Mouse (Mus musculus) limb, embryonic 11.5 days (tissue): ENCODE data around the gene Rbsn. TPM values are rescaled to one million over a fixed set of nuclear protein-coding genes. Genes with fewer than 3 reads are reported as not detected.

Experiments
- ATAC-seq: fragments of 200-750 bp; cut with Nextera tagmentation; 2 replicates; pipeline ENCODE4 v1.8.0; 2017; ENCODE audit warnings: low read depth; ENCODE audit not compliant: insufficient number of reproducible peaks, low FRiP score, low TSS enrichment
- DNase-seq: peaks from one replicate; pipeline ENCODE4 v3.0.0-alpha.2; 2015; ENCODE audit warnings: low spot score
- H3K27ac ChIP-seq: fragments of 300-500 bp; sonication (generic); replicated peaks from 2 replicates; pipeline ENCODE4 v1.5.1; 2014; ENCODE audit warnings: low read depth, mild to moderate bottlenecking, low read length
- H3K27me3 ChIP-seq: fragments of 300-500 bp; sonication (generic); 2 replicates; pipeline ENCODE4 v1.6.1; 2014; ENCODE audit warnings: mild to moderate bottlenecking, low read length, mixed read lengths; ENCODE audit not compliant: control insufficient read depth, insufficient read depth
- H3K36me3 ChIP-seq: fragments of 300-500 bp; sonication (generic); 2 replicates; pipeline ENCODE4 v1.6.1; 2014; ENCODE audit warnings: mild to moderate bottlenecking, low read length, moderate library complexity, mixed read lengths; ENCODE audit not compliant: control insufficient read depth, insufficient read depth
- H3K4me1 ChIP-seq: fragments of 300-500 bp; sonication (generic); 2 replicates; pipeline ENCODE4 v1.6.1; 2014; ENCODE audit warnings: low read length, mixed read lengths; ENCODE audit not compliant: control insufficient read depth, insufficient read depth
- H3K4me2 ChIP-seq: fragments of 300-500 bp; sonication (generic); 2 replicates; pipeline ENCODE4 v1.6.1; 2014; ENCODE audit warnings: low read depth, mild to moderate bottlenecking, moderate library complexity; ENCODE audit not compliant: severe bottlenecking
- H3K4me3 ChIP-seq: fragments of 300-500 bp; sonication (generic); 2 replicates; pipeline ENCODE4 v1.5.1; 2014; ENCODE audit warnings: low read depth, low read length
- H3K9ac ChIP-seq: fragments of 300-500 bp; sonication (generic); 2 replicates; pipeline ENCODE4 v1.6.1; 2014; ENCODE audit warnings: mild to moderate bottlenecking, low read length
- H3K9me3 ChIP-seq: fragments of 300-500 bp; sonication (generic); 2 replicates; pipeline ENCODE4 v1.6.1; 2016; ENCODE audit warnings: low read length; ENCODE audit not compliant: control insufficient read depth
- WGBS: fragments of 180-500 bp; shearing (Covaris S2); extraction: QIAGEN DNeasy Blood & Tissue Kit; methylation state at CpG from one replicate; pipeline ENCODE4 v1.1.7; 2014; 5-methylcytosine and 5-hydroxymethylcytosine counted together
- polyA plus RNA-seq: library from polyadenylated mRNA; unstranded; fragments of >200 nt; fragmentation: Nextera tagmentation; extraction: Ambion mirVana; gene quantifications from 2 replicates; pipeline ENCODE4 v1.2.1, GENCODE M21; 2014

Rbsn gene
- polyA plus RNA-seq, 1 experiment from 2014 or later, result 17.1 TPM

DNA sequence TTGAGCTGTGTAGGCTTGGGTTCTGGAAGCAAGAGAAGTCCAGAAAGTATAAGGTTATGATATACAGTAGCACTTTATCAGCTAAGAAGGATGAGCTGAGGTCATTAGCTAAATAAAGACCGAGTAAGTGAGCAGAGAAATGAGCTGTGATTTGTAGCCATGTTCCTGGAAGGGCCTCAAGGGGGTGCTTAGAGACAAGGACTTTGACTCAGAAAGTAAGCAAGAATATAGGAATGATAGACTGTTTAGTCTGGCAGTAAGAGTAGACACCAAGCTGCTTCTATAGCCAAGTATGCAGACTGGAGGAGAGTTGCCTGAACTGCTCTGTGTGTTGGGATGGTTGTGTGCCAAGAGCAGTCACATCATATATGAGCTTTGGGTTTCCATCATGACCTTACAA, 61.0 kb downstream of the Rbsn start:
- Histone ChIP-seq H3K4me2 (no peak overlapping the region), H3K27me3 (no peaks in the 10 kb centered on the region), H3K9ac (no peak overlapping the region), H3K36me3 (peaks cover under 1% of the 10 kb centered on the region), H3K4me1 (no peaks in the 10 kb centered on the region), H3K27ac (no peak overlapping the region), H3K4me3 (no peak overlapping the region), H3K9me3 (no peaks in the 10 kb centered on the region)
- no peak for ATAC-seq
- 88% methylated on average over 1 of the region's 1 CpGs for WGBS
- DNase-seq, result no peak

DNA sequence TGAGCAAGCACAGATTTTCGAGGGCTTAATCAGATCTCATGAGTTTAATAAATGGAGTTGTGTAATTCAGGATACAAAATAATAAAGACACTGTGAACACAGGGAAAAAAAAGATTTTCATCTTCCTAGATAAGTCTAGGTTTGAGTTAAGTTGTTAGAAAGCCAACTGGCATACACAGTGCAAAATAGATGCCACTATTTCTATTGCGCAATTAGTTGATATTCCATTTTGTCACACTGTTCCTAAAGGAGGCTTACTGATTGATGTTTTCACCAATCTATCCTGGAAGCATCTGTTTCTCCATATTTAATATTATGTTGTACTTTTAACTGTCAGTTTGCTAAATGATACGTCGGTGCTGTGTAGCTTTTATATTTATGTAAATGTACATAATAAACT, 68.8 kb downstream of the Rbsn start:
- DNase-seq (no peak), ATAC-seq (no peak)
- Histone ChIP-seq H3K27ac (no peak overlapping the region), H3K4me1 (no peaks in the 10 kb centered on the region), H3K9me3 (no peaks in the 10 kb centered on the region), H3K4me2 (no peak overlapping the region), H3K9ac (no peak overlapping the region), H3K4me3 (no peak overlapping the region), H3K36me3 (no peaks in the 10 kb centered on the region; the same call in 1 of the 2 replicates), H3K27me3 (no peaks in the 10 kb centered on the region)
- WGBS, result 95% methylated on average over 4 of the region's 4 CpGs

Other genes with a start within 250 kb of the Rbsn start
- 3.5 and 4.2 TPM in 2 replicates for gene Fgd5, start 236.0 kb downstream of the Rbsn start, polyA plus RNA-seq
- 21.2 and 22.3 TPM in 2 replicates for gene Nr2c2, start 123.5 kb downstream of the Rbsn start, polyA plus RNA-seq
- gene Mrps25, start 30.9 kb downstream of the Rbsn start, polyA plus RNA-seq, result 83.9 and 91.7 TPM in 2 replicates
- 0.13 TPM in 1 of 2 replicates, not detected in the other for gene Trh, start 29.7 kb upstream of the Rbsn start, polyA plus RNA-seq